Mouse (Mus musculus) stomach, embryonic 16.5 days (tissue): Measurements from ENCODE around the gene Rasgrp1. TPM values are rescaled to one million over a fixed set of nuclear protein-coding genes. Genes with fewer than 3 reads are reported as not detected.
A peak's percentile ranks its signal among the peaks of the same experiment; 100 is the strongest.

Source experiments
- ATAC-seq: fragments of 200-750 bp; cut with Nextera tagmentation; 2 replicates; pipeline ENCODE4 v1.8.0; 2017; ENCODE audit warnings: moderate number of reproducible peaks, moderate TSS enrichment; ENCODE audit not compliant: insufficient read depth, low FRiP score
- H3K27ac ChIP-seq: fragments of 300-500 bp; sonication (generic); 2 replicates; pipeline ENCODE4 v1.5.1; 2014; ENCODE audit warnings: low read length
- H3K27me3 ChIP-seq: fragments of 300-500 bp; sonication (generic); 2 replicates; pipeline ENCODE4 v1.6.1; 2014; ENCODE audit warnings: low read length, control low read depth, mixed read lengths; ENCODE audit not compliant: control insufficient read depth, insufficient read depth
- H3K36me3 ChIP-seq: fragments of 300-500 bp; sonication (generic); 2 replicates; pipeline ENCODE4 v1.6.1; 2014; ENCODE audit warnings: low read length; ENCODE audit not compliant: control insufficient read depth, insufficient read depth
- H3K4me1 ChIP-seq: fragments of 300-500 bp; sonication (generic); 2 replicates; pipeline ENCODE4 v1.6.1; 2014; ENCODE audit warnings: low read length, control low read depth, mixed read lengths; ENCODE audit not compliant: control insufficient read depth, insufficient read depth
- H3K4me2 ChIP-seq: fragments of 300-500 bp; sonication (generic); 2 replicates; pipeline ENCODE4 v1.6.1; 2014; ENCODE audit warnings: low read depth, low read length, mixed read lengths
- H3K4me3 ChIP-seq: fragments of 300-500 bp; sonication (generic); replicated peaks from 2 replicates; pipeline ENCODE4 v1.5.1; 2014; ENCODE audit warnings: mild to moderate bottlenecking, low read length
- H3K9ac ChIP-seq: fragments of 300-500 bp; sonication (generic); 2 replicates; pipeline ENCODE4 v1.6.1; 2014; ENCODE audit warnings: low read length
- H3K9me3 ChIP-seq: fragments of 300-500 bp; sonication (generic); replicated peaks from 2 replicates; pipeline ENCODE4 v1.6.1; 2016; ENCODE audit warnings: low read length, control low read depth; ENCODE audit not compliant: control insufficient read depth
- WGBS: fragments of 180-500 bp; shearing (Covaris S2); extraction: QIAGEN DNeasy Blood & Tissue Kit; methylation state at CpG from one replicate; pipeline ENCODE4 v1.1.7; 2014; 5-methylcytosine and 5-hydroxymethylcytosine counted together
- polyA plus RNA-seq: library from polyadenylated mRNA; unstranded; fragments of >200 nt; fragmentation: Nextera tagmentation; extraction: Ambion mirVana; gene quantifications from 2 replicates; pipeline ENCODE4 v1.2.1, GENCODE M21; 2015

Gene Rasgrp1
- 2.6 and 2.9 TPM in 2 replicates for polyA plus RNA-seq

DNA sequence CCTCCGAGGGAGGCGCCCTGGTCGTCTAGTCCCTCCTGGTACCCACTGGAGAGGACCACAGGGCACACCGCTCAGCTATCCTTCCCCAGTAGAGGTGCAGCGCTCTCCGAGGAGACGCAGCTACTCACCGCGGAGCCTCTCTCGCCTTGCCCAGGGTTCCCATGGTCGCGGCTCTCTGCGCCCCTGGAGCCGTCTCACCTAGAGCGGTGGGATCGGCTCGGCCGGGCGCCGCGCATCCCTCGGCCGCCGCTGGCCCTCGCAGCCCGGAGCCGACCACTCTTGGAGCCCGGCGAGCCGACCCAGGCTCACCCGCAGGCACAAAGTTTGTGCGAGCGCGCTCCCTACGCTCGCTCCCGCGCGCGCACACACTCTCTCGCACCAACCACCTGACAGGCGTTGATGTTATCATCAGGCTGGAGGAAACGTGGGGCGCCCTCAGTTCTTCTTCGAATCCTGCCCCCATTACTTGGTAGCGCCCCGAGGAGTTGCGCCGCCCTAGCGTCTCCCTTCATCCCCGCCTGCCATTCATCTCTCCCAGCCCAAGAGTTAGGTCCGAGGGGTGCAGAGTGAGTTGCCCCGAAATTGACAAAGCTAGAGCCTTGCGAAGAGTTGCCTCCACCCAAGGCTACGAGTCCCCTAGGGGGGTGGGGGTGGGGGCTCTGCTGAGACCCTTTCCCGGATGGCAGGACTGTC lies at the start of gene Rasgrp1:
Gene Rasgrp1 (minus strand): TSS at position 455 of the 693 bp plus-strand sequence.
- ATAC-seq: peak; percentile 45
- peak within 1 kb of the TSS; percentile 80 for H3K4me2 ChIP-seq
- no peak within 1 kb of the TSS; the same call in 1 of the 2 replicates for H3K27ac ChIP-seq
- peaks cover 8% of the 10 kb centered on the region; the same call in 1 of the 2 replicates for H3K27me3 ChIP-seq
- no peaks in the 10 kb centered on the region for H3K9me3 ChIP-seq
- H3K9ac ChIP-seq: peak within 1 kb of the TSS; percentile 69
- H3K4me1 ChIP-seq: peaks cover 5% of the 10 kb centered on the region; the same call in 1 of the 2 replicates
- peak within 1 kb of the TSS; percentile 51 for H3K4me3 ChIP-seq
- 2% methylated on average over 56 of the region's 56 CpGs for WGBS
- H3K36me3 ChIP-seq: no peaks in the 10 kb centered on the region

DNA sequence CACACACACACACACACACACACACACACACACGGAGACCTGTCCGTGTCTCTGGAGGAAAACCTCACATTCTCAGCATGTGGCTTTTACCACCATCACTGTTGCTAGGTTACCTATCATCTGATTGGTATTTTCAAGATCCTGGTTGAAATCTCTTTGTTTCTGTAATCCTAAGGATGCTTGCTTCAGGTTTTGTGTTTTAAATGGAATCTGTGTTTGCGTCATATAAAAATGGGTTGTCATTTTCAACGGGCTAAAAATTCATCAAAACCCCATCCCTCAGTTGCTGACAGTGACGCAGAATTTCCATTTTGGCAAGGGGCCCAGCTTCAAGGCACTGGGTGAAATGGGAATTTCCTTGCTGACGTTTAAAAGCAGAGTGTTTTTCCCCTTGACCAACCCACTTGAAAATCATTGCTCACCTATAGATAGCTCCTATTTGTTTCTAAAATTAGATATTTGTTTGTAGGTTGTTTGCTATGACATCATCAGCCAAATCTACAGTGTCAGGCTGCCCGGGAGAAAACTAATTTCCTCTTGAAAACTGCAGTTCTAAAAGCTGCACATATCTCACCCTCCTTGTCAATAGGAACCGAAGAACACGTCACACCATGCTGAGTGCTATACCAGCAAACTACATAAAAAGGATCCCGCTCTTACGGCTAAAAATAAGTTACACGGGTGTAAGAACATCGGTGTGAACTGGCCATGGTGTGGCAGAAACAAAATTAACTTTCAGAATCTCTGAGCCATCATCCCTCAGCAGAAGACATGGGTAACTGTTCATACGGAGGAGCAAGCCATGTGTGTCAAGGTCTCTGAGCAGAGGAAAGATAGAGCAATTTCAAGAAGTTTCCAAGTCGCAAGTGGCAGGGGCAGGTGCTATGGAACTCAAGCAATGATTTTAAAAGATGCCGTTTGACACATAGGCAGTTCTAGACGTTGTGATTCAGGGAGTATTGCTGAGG lies 47.4 kb upstream of the Rasgrp1 start:
- H3K9ac ChIP-seq: no peak overlapping the region
- ATAC-seq: no peak
- H3K27ac ChIP-seq: no peak overlapping the region
- WGBS: 71% methylated on average over 17 of the region's 17 CpGs
- H3K4me3 ChIP-seq: no peak overlapping the region
- H3K4me1 ChIP-seq: no peaks in the 10 kb centered on the region
- no peaks in the 10 kb centered on the region for H3K27me3 ChIP-seq
- no peaks in the 10 kb centered on the region for H3K36me3 ChIP-seq
- H3K9me3 ChIP-seq: no peaks in the 10 kb centered on the region
- no peak overlapping the region for H3K4me2 ChIP-seq

DNA sequence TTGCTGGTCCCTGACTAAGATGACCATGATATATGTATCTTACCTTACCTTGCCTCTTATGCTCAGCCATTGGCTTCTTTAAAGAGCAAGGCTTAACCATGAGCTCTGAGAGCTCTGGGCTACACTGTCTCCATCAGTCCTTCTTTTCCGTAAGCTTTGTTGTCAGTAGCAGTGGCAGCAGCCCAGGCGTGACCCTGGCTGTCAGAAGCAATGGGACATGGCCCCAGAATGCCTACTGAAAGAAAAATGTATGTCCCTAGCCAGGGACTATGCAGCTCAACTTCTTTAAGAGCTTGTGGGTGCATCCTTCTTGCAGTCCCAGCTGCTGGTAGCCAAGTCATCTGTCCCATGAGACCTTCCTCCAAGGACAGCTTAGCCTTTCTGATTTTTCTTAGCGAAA lies 46.7 kb upstream of the Rasgrp1 start:
- H3K27ac ChIP-seq: no peak overlapping the region
- no peak overlapping the region for H3K4me3 ChIP-seq
- H3K36me3 ChIP-seq: no peaks in the 10 kb centered on the region
- no peaks in the 10 kb centered on the region for H3K4me1 ChIP-seq
- no peak overlapping the region for H3K4me2 ChIP-seq
- H3K27me3 ChIP-seq: no peaks in the 10 kb centered on the region
- no peaks in the 10 kb centered on the region for H3K9me3 ChIP-seq
- H3K9ac ChIP-seq: no peak overlapping the region
- whole genome bisulfite sequencing: 73% methylated on average over 3 of the region's 3 CpGs
- no peak for ATAC-seq

GRCm38 (mm10) chr2:117388121-117388520 lies 45.3 kb upstream of the Rasgrp1 start:
- no peaks in the 10 kb centered on the region for H3K9me3 ChIP-seq
- WGBS: 85% methylated on average over 4 of the region's 4 CpGs
- H3K27ac ChIP-seq: no peak overlapping the region
- H3K4me3 ChIP-seq: no peak overlapping the region
- no peaks in the 10 kb centered on the region for H3K36me3 ChIP-seq
- no peaks in the 10 kb centered on the region for H3K27me3 ChIP-seq
- no peak for ATAC-seq
- H3K9ac ChIP-seq: no peak overlapping the region
- H3K4me2 ChIP-seq: no peak overlapping the region
- H3K4me1 ChIP-seq: no peaks in the 10 kb centered on the region

DNA sequence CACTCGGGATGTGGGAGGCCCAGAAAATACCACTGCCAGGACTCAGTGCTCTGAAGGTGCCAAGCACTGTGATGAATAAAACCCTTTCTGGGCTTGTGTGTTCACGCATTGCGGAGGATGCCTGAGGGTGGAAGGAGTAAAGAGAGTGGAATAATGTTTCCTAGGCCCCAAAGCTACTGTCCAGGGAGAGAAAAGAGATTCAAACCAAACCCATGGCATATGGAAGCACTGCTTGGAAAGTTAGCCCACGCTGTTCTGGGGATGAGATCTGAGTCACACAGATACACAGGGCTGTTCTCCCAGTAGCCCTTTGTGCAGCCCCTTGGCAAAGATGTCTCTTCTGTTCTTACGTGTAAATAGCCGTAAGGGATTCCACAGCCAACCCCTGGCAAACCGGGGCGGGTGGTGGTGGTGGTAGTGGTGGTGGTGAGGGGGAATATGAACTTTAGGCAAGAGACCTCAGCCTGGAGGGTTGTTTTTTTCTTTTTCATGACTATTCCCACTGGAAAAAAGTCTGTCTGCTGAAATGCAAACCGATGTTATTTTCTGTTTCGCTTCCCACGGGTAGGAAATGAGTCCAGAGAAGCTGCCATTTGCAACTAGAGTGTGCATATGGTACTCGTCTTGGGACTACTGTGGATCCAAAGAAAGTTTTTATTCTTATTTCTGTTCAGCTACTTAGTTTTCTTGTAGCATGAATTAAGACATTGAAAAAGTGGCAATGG lies 44.3 kb upstream of the Rasgrp1 start:
- H3K36me3 ChIP-seq: no peaks in the 10 kb centered on the region
- no peaks in the 10 kb centered on the region for H3K4me1 ChIP-seq
- ATAC-seq: no peak
- no peak overlapping the region for H3K9ac ChIP-seq
- 81% methylated on average over 12 of the region's 12 CpGs for WGBS
- no peaks in the 10 kb centered on the region for H3K27me3 ChIP-seq
- H3K4me3 ChIP-seq: no peak overlapping the region
- H3K4me2 ChIP-seq: no peak overlapping the region
- no peak overlapping the region for H3K27ac ChIP-seq
- no peaks in the 10 kb centered on the region for H3K9me3 ChIP-seq

DNA sequence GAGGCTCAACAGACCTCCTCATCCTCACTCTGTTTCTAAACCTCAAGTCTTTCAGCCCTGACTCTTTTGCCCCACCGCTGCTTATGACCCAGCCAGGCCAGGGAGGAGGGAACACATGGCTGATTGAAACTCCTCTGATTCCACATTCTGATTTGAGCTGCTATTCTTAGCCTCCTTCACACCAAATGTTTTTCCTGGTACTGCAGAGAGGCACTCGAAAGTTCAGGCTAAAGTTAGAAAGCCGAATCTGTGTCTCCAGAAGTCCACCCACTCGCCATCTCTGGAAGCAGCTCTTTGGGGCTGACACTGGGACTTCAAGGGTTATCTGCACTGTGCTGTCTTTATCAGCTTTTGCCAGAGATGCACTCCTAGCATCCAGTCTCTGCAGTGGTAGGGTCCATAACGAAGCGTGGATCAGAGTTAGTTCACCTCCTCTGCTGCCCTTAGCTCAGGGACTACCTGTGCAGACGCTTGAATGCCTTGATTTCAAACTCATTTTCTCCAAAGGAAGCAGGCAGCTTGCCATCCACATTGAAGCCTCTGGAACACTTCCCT lies 43.3 kb upstream of the Rasgrp1 start:
- no peak for ATAC-seq
- no peak overlapping the region for H3K27ac ChIP-seq
- no peaks in the 10 kb centered on the region for H3K4me1 ChIP-seq
- no peaks in the 10 kb centered on the region for H3K27me3 ChIP-seq
- H3K4me3 ChIP-seq: no peak overlapping the region
- H3K36me3 ChIP-seq: no peaks in the 10 kb centered on the region
- 68% methylated on average over 7 of the region's 7 CpGs for WGBS
- no peaks in the 10 kb centered on the region for H3K9me3 ChIP-seq
- H3K4me2 ChIP-seq: no peak overlapping the region
- no peak overlapping the region for H3K9ac ChIP-seq

GRCm38 (mm10) chr2:117381314-117381713 lies 38.5 kb upstream of the Rasgrp1 start:
- H3K36me3 ChIP-seq: no peaks in the 10 kb centered on the region
- no peaks in the 10 kb centered on the region for H3K9me3 ChIP-seq
- no peak overlapping the region for H3K4me3 ChIP-seq
- no peak overlapping the region for H3K4me2 ChIP-seq
- no peak overlapping the region for H3K9ac ChIP-seq
- H3K27ac ChIP-seq: no peak overlapping the region
- no peaks in the 10 kb centered on the region for H3K4me1 ChIP-seq
- WGBS: 39% methylated on average over 3 of the region's 3 CpGs
- no peak for ATAC-seq
- H3K27me3 ChIP-seq: no peaks in the 10 kb centered on the region

DNA sequence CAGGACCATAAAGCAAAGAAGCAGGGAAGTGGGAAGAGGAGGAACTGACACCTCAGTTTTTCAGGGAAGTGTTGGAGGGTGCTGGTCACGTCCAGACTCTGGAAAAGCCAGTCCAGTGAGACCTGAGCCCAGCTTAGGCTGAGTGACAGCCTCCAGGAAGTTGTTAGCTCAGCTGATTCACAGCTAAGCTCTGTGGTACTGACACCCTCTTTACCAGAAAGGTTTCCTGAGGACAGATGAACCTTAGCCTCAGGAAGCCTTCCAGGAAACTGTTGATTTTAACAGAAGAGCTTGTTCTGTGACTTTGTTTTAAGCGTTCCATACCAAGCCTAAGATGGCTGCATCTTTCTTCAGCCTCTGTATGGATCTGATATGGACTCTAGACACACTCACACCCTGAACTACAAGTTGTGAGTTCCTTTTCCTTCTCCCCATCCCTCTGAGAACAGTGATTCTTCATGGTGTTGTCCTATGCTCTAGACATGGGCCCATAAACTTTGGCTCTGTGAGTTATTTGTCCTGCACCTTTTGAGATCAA lies 31.6 kb upstream of the Rasgrp1 start:
- H3K9ac ChIP-seq: no peak overlapping the region
- no peak overlapping the region for H3K27ac ChIP-seq
- H3K4me2 ChIP-seq: no peak overlapping the region
- no peak overlapping the region for H3K4me3 ChIP-seq
- WGBS: 46% methylated on average over 2 of the region's 2 CpGs
- no peaks in the 10 kb centered on the region for H3K4me1 ChIP-seq
- no peak for ATAC-seq
- H3K9me3 ChIP-seq: no peaks in the 10 kb centered on the region
- H3K36me3 ChIP-seq: no peaks in the 10 kb centered on the region
- H3K27me3 ChIP-seq: no peaks in the 10 kb centered on the region
